Mouse (Mus musculus): ENCODE data around the gene Odf2l. TPM values are rescaled to one million over a fixed set of nuclear protein-coding genes. Genes with fewer than 3 reads are reported as not detected.

Gene Odf2l
- total RNA-seq, 2 experiments from 2014 or later, result 16.6 to 19.0 TPM

GRCm38 (mm10) chr3:145126618-145127017, 8.2 kb downstream of the Odf2l start:
- intact Hi-C loops (cut with DNase I), result no loop called here
- no peak for DNase-seq (ENCODE audit: extremely low spot score in 1 of 2, low spot score in 2 of 2)

- intact Hi-C loops (cut with DNase I), result no loop called here
- DNase-seq (ENCODE audit: extremely low spot score in 1 of 2, low spot score in 2 of 2), result no peak
Measured at GRCm38 (mm10) chr3:145129356-145129755, 11.0 kb downstream of the Odf2l start.

GRCm38 (mm10) chr3:145131210-145131868, 13.0 kb downstream of the Odf2l start:
- peak; percentile 22 to 44 for DNase-seq (ENCODE audit: extremely low spot score in 1 of 2, low spot score in 2 of 2)
- intact Hi-C loops (cut with DNase I), result loop anchor here (10.0 kb wide), 2 partner anchors 307 to 437 kb away; no protein-coding TSS in a partner anchor

GRCm38 (mm10) chr3:145140236-145140635, 21.8 kb downstream of the Odf2l start:
- no peak for DNase-seq (ENCODE audit: extremely low spot score in 1 of 2, low spot score in 2 of 2)
- intact Hi-C loops (cut with DNase I), result no loop called here

GRCm38 (mm10) chr3:145142925-145143324, 24.5 kb downstream of the Odf2l start:
- intact Hi-C loops (cut with DNase I), result no loop called here
- DNase-seq (ENCODE audit: extremely low spot score in 1 of 2, low spot score in 2 of 2), result no peak

GRCm38 (mm10) chr3:145143856-145144255, 25.5 kb downstream of the Odf2l start:
- intact Hi-C loops (cut with DNase I), result no loop called here
- no peak for DNase-seq (ENCODE audit: extremely low spot score in 1 of 2, low spot score in 2 of 2)

- DNase-seq (ENCODE audit: extremely low spot score in 1 of 2, low spot score in 2 of 2), result no peak
- intact Hi-C loops (cut with DNase I), result no loop called here
Measured at GRCm38 (mm10) chr3:145146871-145147270, 28.5 kb downstream of the Odf2l start.

GRCm38 (mm10) chr3:145147483-145147882, 29.1 kb downstream of the Odf2l start:
- DNase-seq (ENCODE audit: extremely low spot score in 1 of 2, low spot score in 2 of 2), result no peak

GRCm38 (mm10) chr3:145147952-145148351, 29.6 kb downstream of the Odf2l start:
- intact Hi-C loops (cut with DNase I), result no loop called here
- DNase-seq (ENCODE audit: extremely low spot score in 1 of 2, low spot score in 2 of 2), result no peak

More at GRCm38 (mm10) chr3:145147483-145147882, 29.1 kb downstream of the Odf2l start:
- intact Hi-C loops (cut with DNase I), result no loop called here

- intact Hi-C loops (cut with DNase I), result no loop called here
- no peak for DNase-seq (ENCODE audit: extremely low spot score in 1 of 2, low spot score in 2 of 2)
Measured at GRCm38 (mm10) chr3:145151092-145151491, 32.7 kb downstream of the Odf2l start.

GRCm38 (mm10) chr3:145151933-145152332, 33.5 kb downstream of the Odf2l start:
- DNase-seq (ENCODE audit: extremely low spot score in 1 of 2, low spot score in 2 of 2), result no peak
- intact Hi-C loops (cut with DNase I), result no loop called here

- intact Hi-C loops (cut with DNase I), result no loop called here
- no peak for DNase-seq (ENCODE audit: extremely low spot score in 1 of 2, low spot score in 2 of 2)
Measured at GRCm38 (mm10) chr3:145156883-145157282, 38.5 kb downstream of the Odf2l start.

- intact Hi-C loops (cut with DNase I), result no loop called here
- no peak for DNase-seq (ENCODE audit: extremely low spot score in 1 of 2, low spot score in 2 of 2)
Measured at GRCm38 (mm10) chr3:145158441-145158840, 40.1 kb downstream of the Odf2l start.

- DNase-seq (ENCODE audit: extremely low spot score in 1 of 2, low spot score in 2 of 2), result no peak
- intact Hi-C loops (cut with DNase I), result no loop called here
Measured at GRCm38 (mm10) chr3:145166741-145167140, 48.4 kb downstream of the Odf2l start.

GRCm38 (mm10) chr3:145167766-145168165, 49.4 kb downstream of the Odf2l start:
- intact Hi-C loops (cut with DNase I), result no loop called here
- no peak for DNase-seq (ENCODE audit: extremely low spot score in 1 of 2, low spot score in 2 of 2)

- intact Hi-C loops (cut with DNase I), result no loop called here
- no peak for DNase-seq (ENCODE audit: extremely low spot score in 1 of 2, low spot score in 2 of 2)
Measured at GRCm38 (mm10) chr3:145168844-145169696, 50.7 kb downstream of the Odf2l start.

GRCm38 (mm10) chr3:145170028-145170427, 51.6 kb downstream of the Odf2l start:
- no peak for DNase-seq (ENCODE audit: extremely low spot score in 1 of 2, low spot score in 2 of 2)
- intact Hi-C loops (cut with DNase I), result no loop called here

- intact Hi-C loops (cut with DNase I), result no loop called here
- DNase-seq (ENCODE audit: extremely low spot score in 1 of 2, low spot score in 2 of 2), result no peak
Measured at GRCm38 (mm10) chr3:145170604-145171389, 52.4 kb downstream of the Odf2l start.

- DNase-seq (ENCODE audit: extremely low spot score in 1 of 2, low spot score in 2 of 2), result no peak
- intact Hi-C loops (cut with DNase I), result no loop called here
Measured at GRCm38 (mm10) chr3:145171390-145172060, 53.1 kb downstream of the Odf2l start.
